Mouse (Mus musculus) liver, adult 2 months (tissue): ENCODE results near the gene Nrcam.

Source experiments
- CTCF ChIP-seq: fragments of 200-500 bp; IDR thresholded peaks from 2 replicates; pipeline ENCODE4 v1.5.1; 2011; ENCODE audit warnings: low read depth, low read length, control low read depth
- POLR2A ChIP-seq: fragments of 200-500 bp; IDR thresholded peaks from 2 replicates; pipeline ENCODE4 v1.6.1; 2011; ENCODE audit warnings: low read length, control low read depth; ENCODE audit not compliant: insufficient read depth; ENCODE audit errors: extremely low read depth

DNA sequence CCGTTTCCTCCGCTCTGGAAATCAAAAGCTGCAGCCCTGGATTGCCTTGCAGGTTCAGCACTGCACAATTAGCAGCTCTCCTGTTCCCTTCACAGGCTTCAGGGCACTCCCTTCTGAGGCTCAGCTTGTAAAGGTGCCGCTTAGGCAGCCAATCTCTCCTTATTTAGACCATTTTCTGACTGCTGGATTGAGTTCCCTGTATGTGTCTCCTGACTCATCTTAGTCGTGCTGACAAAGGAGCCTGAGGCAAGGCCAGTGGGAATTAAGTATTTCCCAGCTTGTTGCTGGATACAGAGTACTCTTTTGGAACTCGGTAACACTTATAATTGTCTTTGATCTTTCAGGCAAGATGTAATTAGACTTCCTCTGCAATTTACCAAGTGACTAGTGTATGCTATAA is 69.1 kb downstream of the Nrcam start:
- no peak for TF ChIP-seq CTCF
- TF ChIP-seq POLR2A = no peak
